Mouse (Mus musculus): ENCODE results near the gene Clint1. TPM values are rescaled to one million over a fixed set of nuclear protein-coding genes. Genes with fewer than 3 reads are reported as not detected.
"Not testable (repeated sequence)": the region's sequence is repeated elsewhere in the genome, so short reads cannot be mapped to it uniquely, and the experiment has no call there.

Clint1 gene
- polyA plus RNA-seq, 1 experiment from 2014 or later, result 87.6 TPM

GRCm38 (mm10) chr11:45864409-45864808, 12.6 kb downstream of the Clint1 start:
- H3K4me1 ChIP-seq, result no peaks in the 10 kb centered on the region
- H3K4me3 ChIP-seq (replicated peaks), result no peak overlapping the region
- no peaks in the 10 kb centered on the region; the same call in 1 of the 2 replicates for H3K36me3 ChIP-seq
- no peak for ATAC-seq (ENCODE audit: insufficient number of reproducible peaks, low FRiP score, low TSS enrichment, low read depth)
- H3K27me3 ChIP-seq, result no peaks in the 10 kb centered on the region
- no peak overlapping the region for H3K9ac ChIP-seq
- no peak overlapping the region for H3K4me2 ChIP-seq (replicated peaks)
- no peaks in the 10 kb centered on the region for H3K9me3 ChIP-seq (replicated peaks)
- WGBS, result 79% methylated on average over 3 of the region's 3 CpGs
- no peak overlapping the region for H3K27ac ChIP-seq (replicated peaks)

GRCm38 (mm10) chr11:45865861-45866260, 14.0 kb downstream of the Clint1 start:
- Histone ChIP-seq H3K9ac (no peak overlapping the region), H3K27me3 (no peaks in the 10 kb centered on the region), H3K4me2 (replicated peaks) (no peak overlapping the region), H3K4me1 (no peaks in the 10 kb centered on the region), H3K9me3 (replicated peaks) (no peaks in the 10 kb centered on the region), H3K4me3 (replicated peaks) (no peak overlapping the region), H3K27ac (replicated peaks) (no peak overlapping the region), H3K36me3 (no peaks in the 10 kb centered on the region)
- 87% methylated on average over 2 of the region's 2 CpGs for WGBS
- ATAC-seq (ENCODE audit: insufficient number of reproducible peaks, low FRiP score, low TSS enrichment, low read depth), result no peak

GRCm38 (mm10) chr11:45866534-45866933, 14.7 kb downstream of the Clint1 start:
- ATAC-seq (ENCODE audit: insufficient number of reproducible peaks, low FRiP score, low TSS enrichment, low read depth), result no peak
- WGBS, result 73% methylated on average over 4 of the region's 4 CpGs

GRCm38 (mm10) chr11:45873666-45874065, 21.8 kb downstream of the Clint1 start:
- H3K4me2 ChIP-seq (replicated peaks), result no peak overlapping the region
- H3K9me3 ChIP-seq (replicated peaks), result no peaks in the 10 kb centered on the region
- 80% methylated on average over 1 of the region's 1 CpGs for WGBS
- H3K27me3 ChIP-seq, result no peaks in the 10 kb centered on the region
- no peak overlapping the region for H3K9ac ChIP-seq
- H3K27ac ChIP-seq (replicated peaks), result no peak overlapping the region
- ATAC-seq (ENCODE audit: insufficient number of reproducible peaks, low FRiP score, low TSS enrichment, low read depth), result no peak
- H3K4me3 ChIP-seq (replicated peaks), result no peak overlapping the region
- no peaks in the 10 kb centered on the region for H3K4me1 ChIP-seq
- no peaks in the 10 kb centered on the region for H3K36me3 ChIP-seq

More at GRCm38 (mm10) chr11:45866534-45866933, 14.7 kb downstream of the Clint1 start:
- H3K4me3 ChIP-seq (replicated peaks), result no peak overlapping the region
- H3K36me3 ChIP-seq, result no peaks in the 10 kb centered on the region
- no peaks in the 10 kb centered on the region for H3K4me1 ChIP-seq
- H3K27me3 ChIP-seq, result no peaks in the 10 kb centered on the region
- H3K9ac ChIP-seq, result no peak overlapping the region
- no peak overlapping the region for H3K27ac ChIP-seq (replicated peaks)
- no peak overlapping the region for H3K4me2 ChIP-seq (replicated peaks)
- no peaks in the 10 kb centered on the region for H3K9me3 ChIP-seq (replicated peaks)

GRCm38 (mm10) chr11:45874251-45874650, 22.4 kb downstream of the Clint1 start:
- ATAC-seq (ENCODE audit: insufficient number of reproducible peaks, low FRiP score, low TSS enrichment, low read depth), result no peak
- H3K9ac ChIP-seq, result no peak overlapping the region
- no peak overlapping the region for H3K4me2 ChIP-seq (replicated peaks)
- no peaks in the 10 kb centered on the region for H3K4me1 ChIP-seq
- H3K27me3 ChIP-seq, result no peaks in the 10 kb centered on the region
- 97% methylated on average over 6 of the region's 6 CpGs for WGBS
- no peak overlapping the region for H3K4me3 ChIP-seq (replicated peaks)
- no peak overlapping the region for H3K27ac ChIP-seq (replicated peaks)
- H3K9me3 ChIP-seq (replicated peaks), result no peaks in the 10 kb centered on the region
- no peaks in the 10 kb centered on the region for H3K36me3 ChIP-seq

GRCm38 (mm10) chr11:45875351-45875935, 23.6 kb downstream of the Clint1 start:
- no peaks in the 10 kb centered on the region for H3K36me3 ChIP-seq
- H3K9ac ChIP-seq, result no peak overlapping the region
- H3K4me1 ChIP-seq, result peaks cover 1% of the 10 kb centered on the region
- H3K4me3 ChIP-seq (replicated peaks), result no peak overlapping the region
- no peaks in the 10 kb centered on the region for H3K27me3 ChIP-seq
- H3K27ac ChIP-seq (replicated peaks), result no peak overlapping the region
- ATAC-seq (ENCODE audit: insufficient number of reproducible peaks, low FRiP score, low TSS enrichment, low read depth), result no peak
- H3K4me2 ChIP-seq (replicated peaks), result no peak overlapping the region
- 74% methylated on average over 7 of the region's 7 CpGs for WGBS
- H3K9me3 ChIP-seq (replicated peaks), result no peaks in the 10 kb centered on the region

GRCm38 (mm10) chr11:45876036-45876435, 24.2 kb downstream of the Clint1 start:
- no peak overlapping the region for H3K27ac ChIP-seq (replicated peaks)
- 96% methylated on average over 2 of the region's 2 CpGs for WGBS
- no peak for ATAC-seq (ENCODE audit: insufficient number of reproducible peaks, low FRiP score, low TSS enrichment, low read depth)
- H3K27me3 ChIP-seq, result no peaks in the 10 kb centered on the region
- no peak overlapping the region for H3K4me3 ChIP-seq (replicated peaks)
- no peaks in the 10 kb centered on the region for H3K9me3 ChIP-seq (replicated peaks)
- no peak overlapping the region for H3K4me2 ChIP-seq (replicated peaks)
- H3K9ac ChIP-seq, result no peak overlapping the region
- peaks cover 7% of the 10 kb centered on the region for H3K4me1 ChIP-seq
- H3K36me3 ChIP-seq, result no peaks in the 10 kb centered on the region

- H3K4me2 ChIP-seq (replicated peaks); H3K27me3 ChIP-seq; H3K9me3 ChIP-seq (replicated peaks); H3K4me3 ChIP-seq (replicated peaks); H3K9ac ChIP-seq; H3K36me3 ChIP-seq; ATAC-seq (ENCODE audit: insufficient number of reproducible peaks, low FRiP score, low TSS enrichment, low read depth); H3K27ac ChIP-seq (replicated peaks): not testable (repeated sequence)
- WGBS, result 64% methylated on average over 4 of the region's 4 CpGs
- H3K4me1 ChIP-seq, result peaks cover 20% of the 10 kb centered on the region
Measured at GRCm38 (mm10) chr11:45879366-45879765, 27.5 kb downstream of the Clint1 start.

GRCm38 (mm10) chr11:45881026-45881682, 29.3 kb downstream of the Clint1 start:
- Histone ChIP-seq H3K36me3 (peaks cover 15% of the 10 kb centered on the region; the same call in 1 of the 2 replicates), H3K9ac (no peak overlapping the region), H3K9me3 (replicated peaks) (no peaks in the 10 kb centered on the region), H3K4me2 (replicated peaks) (no peak overlapping the region), H3K4me3 (replicated peaks) (no peak overlapping the region), H3K27ac (replicated peaks) (0 out of 2 replicates have a peak overlapping the region, but pooled peaks have one; percentile 25), H3K27me3 (no peaks in the 10 kb centered on the region), H3K4me1 (peaks cover 20% of the 10 kb centered on the region)
- WGBS, result 44% methylated on average over 6 of the region's 6 CpGs
- no peak for ATAC-seq (ENCODE audit: insufficient number of reproducible peaks, low FRiP score, low TSS enrichment, low read depth)

- WGBS, result 24% methylated on average over 5 of the region's 5 CpGs
- 0 out of 2 replicates have a peak overlapping the region, but pooled peaks have one; percentile 25 for H3K27ac ChIP-seq (replicated peaks)
- no peaks in the 10 kb centered on the region for H3K9me3 ChIP-seq (replicated peaks)
- H3K36me3 ChIP-seq, result peaks cover 20% of the 10 kb centered on the region
- no peak for ATAC-seq (ENCODE audit: insufficient number of reproducible peaks, low FRiP score, low TSS enrichment, low read depth)
- no peaks in the 10 kb centered on the region for H3K27me3 ChIP-seq
- peaks cover 20% of the 10 kb centered on the region for H3K4me1 ChIP-seq
- H3K9ac ChIP-seq, result no peak overlapping the region
- no peak overlapping the region for H3K4me3 ChIP-seq (replicated peaks)
- H3K4me2 ChIP-seq (replicated peaks), result no peak overlapping the region
Measured at GRCm38 (mm10) chr11:45881683-45882068, 29.8 kb downstream of the Clint1 start.

GRCm38 (mm10) chr11:45883270-45883931, 31.6 kb downstream of the Clint1 start:
- 45% methylated on average over 8 of the region's 8 CpGs for WGBS
- Histone ChIP-seq H3K4me2 (replicated peaks) (no peak overlapping the region), H3K4me3 (replicated peaks) (no peak overlapping the region), H3K27me3 (no peaks in the 10 kb centered on the region), H3K9me3 (replicated peaks) (no peaks in the 10 kb centered on the region), H3K9ac (no peak overlapping the region), H3K4me1 (peaks cover 20% of the 10 kb centered on the region), H3K27ac (replicated peaks) (no peak overlapping the region), H3K36me3 (peaks cover 34% of the 10 kb centered on the region)
- ATAC-seq (ENCODE audit: insufficient number of reproducible peaks, low FRiP score, low TSS enrichment, low read depth), result no peak; the same call in 1 of the 2 replicates
